Mouse (Mus musculus) urinary bladder, adult 2 months (tissue): Measurements from ENCODE around the gene Gamt. TPM values are rescaled to one million over a fixed set of nuclear protein-coding genes. Genes with fewer than 3 reads are reported as not detected.

ENCODE experiments used
- DNase-seq: peaks from one replicate; pipeline ENCODE4 v3.0.0; 2022; ENCODE audit warnings: low spot score
- polyA plus RNA-seq: library from polyadenylated mRNA; depleted of rRNA; stranded (reverse); fragments of >200 nt; gene quantifications from 2 replicates; pipeline ENCODE4 v1.2.3, GENCODE M21; 2012

Gene Gamt
- polyA plus RNA-seq, 1 experiment = 19.0 TPM

DNA sequence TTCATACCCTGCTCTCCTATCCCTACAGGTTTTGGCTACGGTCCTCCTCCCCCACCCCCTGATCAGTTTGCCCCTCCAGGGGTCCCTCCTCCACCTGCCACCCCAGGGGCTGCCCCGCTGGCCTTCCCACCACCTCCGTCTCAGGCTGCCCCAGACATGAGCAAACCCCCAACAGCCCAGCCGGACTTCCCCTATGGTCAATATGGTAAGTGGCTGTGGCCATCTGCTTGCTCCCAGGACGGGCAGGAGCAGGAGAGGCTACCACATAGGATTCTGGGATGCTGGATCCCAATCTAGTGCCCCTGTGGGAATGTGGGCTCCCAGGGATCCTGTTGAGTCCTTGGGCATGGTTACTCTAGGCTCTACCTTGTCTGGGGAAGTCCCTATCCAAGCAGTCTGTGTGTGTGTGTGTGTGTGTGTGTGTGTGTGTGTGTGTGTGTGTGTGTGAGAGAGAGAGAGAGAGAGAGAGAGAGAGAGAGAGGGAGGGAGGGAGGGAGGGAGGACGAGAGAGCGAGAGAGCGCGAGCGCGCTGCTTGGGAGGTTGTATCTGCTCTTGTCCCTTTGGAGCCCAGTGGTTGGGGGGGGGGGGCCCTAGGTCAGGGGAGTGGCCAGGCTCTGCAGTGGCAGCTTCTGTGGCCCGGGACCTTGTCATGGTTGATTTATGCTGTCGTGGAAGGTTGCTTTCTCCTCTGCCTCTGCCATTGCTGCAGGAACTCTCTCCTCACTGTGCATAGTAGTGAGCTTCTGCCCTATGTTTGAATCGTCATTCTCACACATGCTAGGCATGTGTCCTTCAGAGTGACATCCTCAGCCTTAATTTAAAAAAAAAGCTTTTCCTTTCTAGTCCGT lies 24.6 kb upstream of the Gamt start:
- DNase-seq = no peak

DNA sequence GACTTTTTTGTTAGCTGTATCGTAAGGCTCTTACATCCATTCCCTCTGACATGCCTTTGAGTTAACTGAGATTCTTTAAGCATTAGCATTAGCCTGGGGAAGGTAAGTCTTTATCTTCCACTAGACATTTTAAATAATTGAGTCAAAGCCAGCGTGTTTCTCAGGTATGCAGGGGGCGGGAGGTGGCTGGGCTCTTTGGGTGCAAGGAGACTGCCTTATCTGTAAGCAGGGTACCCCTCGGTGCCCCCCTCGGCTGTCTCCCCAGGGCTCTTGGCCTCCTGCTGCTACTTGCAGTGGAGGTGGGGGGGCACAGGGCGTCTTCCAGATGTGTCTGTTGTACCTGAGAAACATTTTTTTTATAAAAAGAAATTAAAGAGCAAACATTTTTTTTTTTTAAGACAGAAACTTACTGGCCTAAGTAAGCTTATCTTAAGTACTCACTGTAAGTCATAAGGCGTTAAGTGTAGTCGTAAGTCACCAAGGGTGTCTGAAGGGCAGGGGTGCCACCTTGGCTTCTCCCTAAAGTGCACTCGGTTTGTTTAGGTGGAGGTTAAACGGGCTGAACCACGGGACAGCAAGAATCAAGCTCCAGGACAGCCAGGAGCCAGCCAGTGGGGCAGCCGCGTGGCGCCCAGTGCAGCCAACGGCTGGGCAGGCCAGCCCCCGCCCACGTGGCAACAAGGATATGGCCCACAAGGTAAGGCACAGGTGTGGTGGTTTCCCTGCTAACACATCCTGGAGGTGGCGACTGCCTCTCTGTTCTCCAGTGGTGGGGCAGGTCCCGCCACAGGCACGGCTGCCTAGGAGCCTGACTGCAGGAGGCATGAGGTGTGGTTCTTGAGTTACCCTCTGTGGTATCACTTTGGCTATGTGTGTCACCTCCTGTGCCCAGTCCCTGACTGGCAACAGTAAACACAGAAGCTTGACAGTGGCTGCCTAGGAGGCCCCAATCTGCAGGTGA lies 21.9 kb upstream of the Gamt start:
- no peak for DNase-seq

DNA sequence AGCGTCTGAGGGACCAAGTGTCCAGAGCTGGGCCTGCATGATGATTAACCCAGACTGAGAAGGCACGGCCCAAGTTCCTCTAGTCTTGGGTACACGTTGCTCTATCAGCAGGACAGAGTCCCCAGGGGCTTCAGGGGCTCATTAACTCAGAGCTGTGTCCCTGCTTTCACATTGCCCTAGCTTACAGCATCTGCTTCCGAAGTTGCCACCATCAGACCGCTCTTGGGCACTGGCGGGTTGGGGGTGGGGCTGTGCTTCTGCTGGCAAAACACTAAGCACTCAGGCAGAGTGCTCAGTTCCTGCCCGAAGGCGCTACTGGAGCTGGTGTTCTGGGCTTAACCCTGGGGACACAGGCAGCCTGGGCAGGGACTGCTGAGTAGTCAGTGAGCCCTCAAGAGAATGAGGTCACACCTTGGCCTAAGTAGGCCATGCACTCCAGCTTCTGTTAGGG lies 21.1 kb upstream of the Gamt start:
- no peak for DNase-seq

DNA sequence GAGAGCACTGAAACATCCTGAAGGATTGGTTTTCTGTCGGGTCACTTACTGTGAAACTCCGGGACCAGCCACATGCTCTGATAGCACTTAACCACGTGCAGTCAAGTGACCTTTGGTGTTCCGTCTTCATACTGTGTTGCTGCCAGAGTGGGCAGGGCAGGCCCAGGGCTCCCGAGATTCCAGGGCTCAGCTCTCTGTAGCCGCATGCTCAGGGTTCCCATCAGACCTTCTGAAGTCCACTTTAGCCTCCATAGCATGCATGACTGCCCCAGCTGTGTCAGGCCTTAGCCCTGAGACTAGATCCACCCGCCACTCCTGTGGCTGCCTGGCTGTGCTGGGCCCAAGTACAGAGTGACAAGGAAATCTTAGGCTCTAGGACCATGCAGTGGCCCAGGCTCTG lies 20.5 kb upstream of the Gamt start:
- DNase-seq = no peak

DNA sequence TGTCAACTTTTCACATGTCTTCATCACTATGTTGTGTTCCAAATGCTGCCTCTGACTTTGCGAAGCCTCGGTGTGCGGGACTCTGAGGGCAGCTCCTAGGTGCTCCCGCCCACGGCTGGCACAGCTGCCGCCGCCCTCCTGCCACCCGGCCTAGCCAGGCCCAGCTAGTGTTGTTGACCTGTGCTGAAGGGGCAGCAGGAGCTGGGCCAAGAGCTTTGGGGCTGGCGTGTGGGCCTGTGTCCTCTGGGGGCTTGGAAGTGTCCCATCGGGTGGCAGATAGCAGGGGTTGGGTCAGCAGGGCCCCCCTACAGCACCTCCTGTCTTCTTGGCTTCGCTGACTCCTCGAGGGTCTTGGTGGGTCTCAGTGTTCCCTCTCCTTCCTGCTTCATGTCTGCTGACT lies 18.5 kb upstream of the Gamt start:
- DNase-seq = no peak

DNA sequence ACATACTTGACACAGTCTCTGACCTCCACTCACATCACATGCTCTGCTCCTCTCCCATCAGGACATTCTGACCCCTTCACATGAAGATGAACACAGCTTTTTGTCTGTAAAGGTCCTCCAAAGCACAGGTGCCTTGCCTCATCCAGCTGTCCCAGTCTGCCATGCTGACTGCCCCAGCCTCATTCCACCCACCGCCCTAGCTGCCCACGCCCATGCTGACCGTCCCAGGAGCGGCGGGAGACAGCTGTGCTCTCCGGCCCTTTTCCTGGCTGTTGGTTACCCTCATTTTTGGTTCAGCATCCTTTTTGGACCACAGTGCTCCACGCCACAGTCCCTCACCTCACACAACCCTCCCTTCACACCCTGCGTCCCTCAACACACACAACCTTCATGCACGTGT lies 17.6 kb upstream of the Gamt start:
- DNase-seq = no peak

DNA sequence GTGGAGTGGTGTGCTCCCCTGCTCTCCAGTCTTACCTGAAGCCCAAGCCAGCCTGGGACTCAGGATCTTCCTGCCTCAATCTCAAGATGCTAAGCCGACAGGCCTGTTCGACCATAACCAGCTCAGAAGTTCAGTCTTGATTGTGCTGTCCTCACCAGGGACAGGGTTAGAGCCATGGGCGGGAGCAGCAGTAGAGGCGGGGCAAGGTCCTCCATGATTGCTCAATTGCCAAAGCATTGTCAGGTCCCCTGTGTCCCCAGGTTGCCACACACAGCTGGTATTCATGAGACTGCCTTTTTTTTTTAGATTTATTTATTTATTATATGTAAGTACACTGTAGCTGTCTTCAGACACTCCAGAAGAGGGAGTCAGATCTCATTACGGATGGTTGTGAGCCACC lies 15.4 kb upstream of the Gamt start:
- DNase-seq = no peak

DNA sequence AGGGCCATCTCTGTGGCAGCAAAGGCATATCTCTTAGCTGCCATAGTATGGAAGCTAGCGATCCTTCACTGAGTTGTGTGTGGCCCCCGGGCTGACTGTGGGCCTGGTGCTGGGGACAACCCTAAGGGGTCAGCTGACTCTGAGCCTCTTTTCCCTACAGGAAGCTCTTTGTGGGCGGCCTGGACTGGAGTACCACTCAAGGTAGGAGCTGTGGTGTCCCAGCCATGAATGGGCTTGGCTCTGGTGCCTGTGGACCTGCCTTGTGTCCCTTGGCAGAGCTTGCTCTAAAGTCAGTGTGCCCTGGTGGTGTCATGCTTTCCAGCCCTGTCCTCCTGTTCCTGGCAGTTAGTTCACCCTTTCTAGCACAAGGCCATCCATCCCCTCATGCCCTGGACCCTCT lies 13.0 kb upstream of the Gamt start:
- no peak for DNase-seq

DNA sequence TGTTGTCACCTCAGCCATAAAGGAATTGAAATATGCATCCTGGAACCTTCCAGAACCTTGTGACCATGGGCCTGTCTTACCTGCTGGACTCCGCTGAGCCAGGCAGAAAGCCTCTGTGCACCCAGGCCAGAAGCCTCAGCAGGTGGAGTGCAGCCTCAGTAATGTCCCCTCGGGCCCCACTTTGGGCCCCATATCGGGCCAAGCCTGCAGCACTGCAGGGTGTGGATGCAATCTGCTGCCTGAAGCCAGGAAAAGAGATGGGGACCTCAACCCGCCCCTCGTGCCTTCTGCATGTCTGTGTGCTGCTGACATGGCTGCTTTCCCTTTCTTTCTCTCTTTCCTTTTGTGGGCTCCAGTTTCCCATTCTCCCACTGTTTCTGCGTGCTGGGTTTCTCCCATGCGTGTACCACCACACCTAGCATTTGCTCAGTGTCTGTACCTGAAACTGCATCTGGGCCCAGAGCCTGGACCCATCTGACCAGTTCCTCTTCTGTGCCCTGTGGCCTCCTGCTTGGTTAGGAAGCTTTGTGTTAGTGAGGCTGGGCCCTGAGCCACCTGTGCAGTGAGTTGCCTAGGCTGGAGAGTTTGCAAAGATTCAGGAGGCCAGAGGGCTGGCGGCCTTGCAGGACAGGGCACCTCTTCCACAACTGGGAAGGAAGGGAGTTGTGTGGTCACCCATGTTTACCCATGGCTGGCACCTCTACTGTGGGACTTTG lies 11.2 kb upstream of the Gamt start:
- DNase-seq = no peak

DNA sequence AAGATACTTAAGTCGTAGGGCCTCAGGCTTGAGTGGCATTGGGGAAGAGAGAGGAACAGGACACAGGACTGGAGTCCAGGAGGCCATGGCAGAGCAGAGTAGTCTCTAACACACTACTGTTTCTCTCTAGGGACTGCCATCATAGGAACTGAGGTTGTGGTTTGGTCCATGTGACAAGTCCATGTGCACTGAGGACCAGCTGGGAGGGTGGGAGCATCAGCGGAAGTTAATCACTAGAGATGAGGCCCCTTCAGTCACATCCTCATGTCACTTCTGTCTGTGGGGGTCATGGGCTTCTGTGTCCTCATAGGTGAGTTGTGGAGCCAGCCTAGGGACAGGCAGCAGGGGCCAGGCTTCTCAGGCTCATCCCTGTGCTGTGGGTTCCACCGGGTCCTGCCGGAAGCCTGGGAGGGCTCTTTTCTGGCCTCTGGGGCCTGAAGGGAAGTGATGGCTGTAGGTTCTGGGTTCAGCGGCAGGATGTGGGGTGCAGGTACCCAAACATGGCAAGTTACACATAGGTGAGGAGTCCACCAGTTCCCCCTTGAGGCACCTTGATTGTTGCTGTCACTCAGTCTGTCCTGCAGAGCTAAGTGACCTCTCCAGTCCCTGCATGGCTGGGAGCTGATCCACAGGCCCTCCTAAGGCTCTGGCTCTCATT lies 10.5 kb upstream of the Gamt start:
- DNase-seq = no peak

DNA sequence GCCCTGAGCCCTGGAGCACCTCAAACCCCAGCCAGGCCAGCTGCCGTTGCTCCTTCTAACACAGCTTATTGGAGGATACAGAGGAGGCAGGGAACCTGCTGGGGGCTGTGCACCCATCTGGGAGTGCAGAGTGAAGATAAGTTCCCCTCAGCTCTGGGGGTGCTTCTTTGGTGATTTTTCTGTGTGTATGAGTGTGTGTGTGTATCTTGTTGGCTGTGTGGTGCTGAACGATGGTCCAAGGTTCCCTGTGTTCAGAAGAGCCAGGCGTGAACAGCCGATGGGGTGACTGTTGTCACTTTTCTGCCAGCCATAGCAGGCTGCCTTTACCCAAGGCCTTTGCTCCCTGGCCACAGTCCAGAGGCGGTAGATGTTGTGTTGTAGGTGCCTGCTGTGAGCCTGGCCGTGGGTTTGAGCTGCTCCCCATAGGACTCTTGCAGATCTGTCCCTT lies 9.9 kb upstream of the Gamt start:
- no peak for DNase-seq

DNA sequence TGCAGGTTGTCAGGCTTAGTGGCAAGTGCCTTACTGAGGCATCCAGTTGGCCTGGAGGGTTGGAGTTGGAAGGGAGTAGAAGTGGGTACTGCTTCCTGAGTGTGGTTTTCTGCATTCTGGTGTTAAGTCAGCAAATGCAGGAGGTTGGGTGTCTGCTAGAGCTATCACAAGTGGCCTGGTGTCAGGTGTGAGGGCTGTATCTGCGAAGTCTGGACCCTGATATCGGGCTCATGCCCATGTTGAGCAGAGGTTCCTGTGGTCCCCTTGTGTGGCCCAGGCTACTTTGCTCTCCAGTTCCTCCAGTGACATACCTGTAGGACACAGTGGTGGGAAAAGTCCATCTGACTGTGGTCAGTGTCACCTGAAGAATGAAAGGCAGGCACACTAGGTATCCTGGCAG lies 9.3 kb upstream of the Gamt start:
- DNase-seq = no peak

DNA sequence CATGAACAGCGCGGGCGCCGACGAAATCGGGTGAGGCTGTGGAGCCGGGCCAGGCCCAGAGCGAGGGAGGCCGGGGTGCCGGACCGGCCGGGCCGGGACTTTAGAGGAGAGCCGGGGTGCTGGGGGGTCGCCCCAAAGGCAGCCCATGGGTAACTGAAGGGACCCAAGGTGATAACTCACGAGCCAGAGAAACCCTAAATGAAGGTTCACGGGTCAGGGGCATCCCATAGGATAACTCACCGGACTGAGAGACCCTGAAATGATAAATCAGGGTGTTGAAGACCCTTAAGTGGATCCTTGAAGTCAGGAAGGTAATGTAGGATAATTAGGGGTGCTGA lies 4.3 kb upstream of the Gamt start:
- no peak for DNase-seq

DNA sequence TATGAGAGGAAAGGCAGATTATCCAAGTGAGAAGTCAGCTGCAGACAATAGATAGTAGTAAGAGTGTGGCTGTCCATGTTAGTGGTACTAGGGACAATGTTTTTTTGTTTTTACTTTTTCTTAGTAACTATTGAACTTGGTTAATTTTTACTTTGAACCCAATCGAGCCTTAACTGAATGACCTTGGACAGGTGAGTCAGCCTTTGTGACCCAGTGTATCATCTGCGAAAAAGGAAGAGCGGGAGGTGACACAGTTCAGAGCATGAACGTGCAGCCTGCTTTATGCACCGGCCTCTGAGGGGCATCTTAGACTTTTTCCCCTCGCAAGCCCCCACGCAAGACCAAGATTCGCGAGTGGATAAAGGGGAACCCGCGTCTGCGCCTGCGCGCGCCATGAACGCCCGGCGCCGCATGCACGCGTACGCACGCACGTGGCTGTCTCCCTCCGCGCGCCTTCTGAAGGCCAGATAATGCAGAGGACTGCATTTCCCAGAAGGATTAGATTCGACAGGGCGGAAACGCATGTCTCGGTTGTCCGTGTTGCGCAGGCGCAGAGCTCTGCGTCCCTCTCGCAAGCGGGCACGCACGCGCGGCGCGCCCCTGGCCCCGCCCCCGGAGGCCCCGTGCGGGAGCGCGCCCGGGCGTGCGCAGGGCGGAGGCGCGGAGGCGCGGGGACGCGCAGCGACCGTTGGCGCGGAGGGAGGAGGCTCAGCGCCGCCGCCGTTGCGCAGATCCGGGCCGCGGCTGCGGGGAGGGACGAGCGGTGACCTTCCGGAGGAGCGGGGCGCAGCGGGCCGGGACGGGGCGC lies 3.7 kb upstream of the Gamt start:
- DNase-seq = peak; percentile 98

DNA sequence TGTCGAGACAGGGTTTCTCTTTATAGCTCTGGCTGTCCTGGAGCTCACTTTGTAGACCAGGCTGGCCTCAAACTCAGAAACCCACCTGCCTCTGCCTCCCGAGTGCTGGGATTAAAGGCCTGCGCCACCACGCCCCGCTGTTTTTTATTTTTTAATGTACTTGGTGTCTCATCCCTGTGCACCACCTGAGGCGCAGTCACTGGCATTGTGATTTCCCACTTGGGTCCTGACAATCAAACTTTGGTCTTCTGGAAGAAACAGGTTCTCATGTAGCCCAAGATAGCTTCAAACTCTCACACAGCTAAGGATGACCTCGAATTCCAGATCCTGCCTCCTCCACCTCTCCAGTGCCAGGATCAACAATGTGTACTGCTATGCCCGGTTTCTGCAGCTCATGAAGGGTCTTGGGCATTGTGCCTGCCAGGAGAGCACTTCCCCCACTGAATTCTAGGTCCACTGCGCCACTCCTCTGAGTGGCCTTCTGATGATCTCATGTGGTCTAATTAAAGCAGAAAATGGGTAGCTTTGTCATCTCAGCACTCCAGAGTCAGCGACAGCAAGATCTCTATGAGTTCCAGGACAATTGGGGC lies 2.1 kb upstream of the Gamt start:
- no peak for DNase-seq

DNA sequence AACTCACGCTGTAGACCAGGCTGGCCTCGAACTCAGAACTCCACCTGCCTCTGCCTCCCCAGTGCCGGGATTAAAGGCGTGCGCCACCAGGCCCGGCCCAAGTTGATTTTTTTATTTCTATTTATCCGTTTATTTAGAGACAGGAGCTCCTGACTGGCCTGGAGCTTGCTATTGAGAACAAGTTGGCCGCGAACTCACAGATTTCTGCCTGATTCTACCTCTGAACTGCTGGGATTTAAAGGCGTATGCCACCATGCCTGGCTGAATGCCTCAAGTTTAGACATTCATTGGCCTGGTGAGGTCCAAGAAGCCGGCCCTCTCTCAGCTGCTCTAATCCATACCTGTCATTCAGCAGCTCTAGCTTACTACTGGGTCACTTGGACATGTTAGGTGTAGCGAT lies 1.4 kb upstream of the Gamt start:
- no peak for DNase-seq

DNA sequence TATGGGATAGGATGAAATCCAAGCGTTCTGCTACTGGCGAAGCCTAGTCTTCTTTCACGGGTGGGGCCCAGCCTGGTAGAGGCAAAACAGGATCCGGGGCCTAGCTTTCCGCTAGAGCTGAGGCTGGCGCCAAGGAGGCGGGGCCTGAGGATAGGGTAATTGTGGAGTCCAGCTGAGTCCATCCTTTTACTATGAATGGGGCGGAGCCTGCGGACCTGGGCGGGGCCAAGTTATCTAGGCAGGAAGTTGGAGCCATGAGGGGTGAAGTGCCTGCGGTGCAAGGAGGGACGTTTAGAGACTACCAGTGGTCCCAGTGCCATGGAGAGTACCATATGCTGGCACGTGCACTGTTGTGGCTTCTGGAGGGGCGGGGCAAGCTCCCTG lies 765 bp upstream of the Gamt start:
- DNase-seq = peak; percentile 88

DNA sequence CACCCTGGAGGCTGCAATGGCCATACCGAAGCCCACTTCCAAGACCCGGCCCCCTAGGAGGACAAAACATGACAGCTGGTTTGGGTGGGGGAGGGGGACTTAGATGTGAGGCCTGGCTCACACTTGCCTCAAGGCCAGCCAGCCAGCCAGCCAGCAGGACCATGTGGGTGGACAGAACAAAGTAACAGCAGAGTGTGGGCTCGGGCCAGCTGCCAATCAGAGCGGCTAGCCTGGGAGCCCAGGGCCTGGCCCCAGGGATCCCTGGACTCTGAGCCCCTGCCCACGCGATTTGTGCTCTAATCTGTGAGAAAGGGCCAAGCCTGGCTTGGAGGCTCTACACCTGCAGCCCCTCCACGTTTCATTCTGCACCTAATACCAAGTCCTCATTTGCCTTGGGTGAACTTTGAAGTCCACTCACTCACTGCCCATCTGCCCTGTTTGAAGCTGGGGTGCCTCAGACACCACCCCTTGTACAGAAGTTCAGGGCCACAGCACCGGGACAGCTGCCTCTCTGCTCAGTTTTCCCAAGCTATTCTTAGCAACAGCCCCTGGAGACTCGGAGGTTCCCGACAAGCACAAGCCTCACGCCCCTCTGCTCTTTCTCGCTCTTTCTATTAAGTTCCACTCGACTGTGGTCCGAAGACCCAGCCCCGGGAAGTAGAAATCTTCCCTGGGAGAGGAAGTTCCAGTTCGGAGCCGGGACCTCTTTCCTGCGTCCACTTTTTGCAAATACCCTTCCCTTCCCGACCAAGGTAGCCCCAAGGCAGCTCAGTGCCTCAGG lies 761 bp downstream of the Gamt start:
- DNase-seq = no peak

DNA sequence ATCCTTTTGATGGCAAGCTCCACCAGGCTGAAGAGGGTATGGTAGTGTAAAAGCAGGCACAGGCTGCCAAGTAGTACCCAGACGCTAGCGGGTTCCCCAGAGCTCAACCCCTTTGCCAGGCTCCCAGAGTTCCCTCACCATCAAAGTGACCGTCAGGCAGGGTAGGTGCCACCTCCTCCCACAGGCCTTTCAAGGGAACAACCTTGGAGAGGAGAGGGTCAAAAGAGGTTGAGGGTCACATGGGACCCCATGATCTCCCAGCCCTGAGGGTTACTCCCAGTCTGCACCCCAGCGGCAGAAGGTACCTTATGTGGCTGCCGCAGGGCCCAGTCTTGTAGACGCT lies 1.4 kb downstream of the Gamt start:
- no peak for DNase-seq
